Mouse (Mus musculus): ENCODE measurements around the gene Fbxw2. TPM values are rescaled to one million over a fixed set of nuclear protein-coding genes. Genes with fewer than 3 reads are reported as not detected.
"Not testable (repeated sequence)": the region's sequence is repeated elsewhere in the genome, so short reads cannot be mapped to it uniquely, and the experiment has no call there.

Fbxw2 gene
- total and polyA plus RNA-seq, 2 experiments from 2014 or later, result 122 to 124 TPM

DNA sequence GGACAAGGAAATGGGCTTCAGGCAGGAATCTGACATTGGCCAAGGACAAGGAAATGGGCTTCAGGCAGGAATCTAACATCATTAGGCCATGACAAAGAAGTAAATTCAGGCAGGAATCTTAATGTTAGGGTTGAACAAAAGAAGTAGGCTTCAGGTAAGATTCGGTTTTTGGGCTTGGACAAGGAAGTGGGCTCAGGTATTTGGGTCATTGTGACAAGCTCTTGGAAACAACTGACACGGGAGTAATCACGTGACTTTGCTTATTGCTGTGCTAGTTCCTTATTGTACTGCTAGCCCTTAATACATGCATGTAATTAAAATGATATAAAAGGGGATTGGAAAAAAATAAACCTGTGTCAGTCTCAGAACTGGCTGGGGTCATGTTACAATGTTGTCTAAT is 9.6 kb upstream of the Fbxw2 start:
- H3K36me3 ChIP-seq (ENCODE audit: insufficient read depth, low read length), result no peaks in the 10 kb centered on the region
- 80% methylated on average over 3 of the region's 3 CpGs for WGBS
- no peak overlapping the region for H3K9ac ChIP-seq (replicated peaks; ENCODE audit: low read length, poor library complexity, severe bottlenecking)
- ATAC-seq (ENCODE audit: low FRiP score) (no peak), DNase-seq (ENCODE audit: low spot score) (no peak)
- H3K4me3 ChIP-seq (ENCODE audit: low read depth, low read length), result no peak overlapping the region
- no peak for TF ChIP-seq CTCF (IDR thresholded peaks at IDR 0.05)
- H3K9me3 ChIP-seq (ENCODE audit: low read length), result no peaks in the 10 kb centered on the region
- no peak overlapping the region for H3K27ac ChIP-seq (ENCODE audit: low read depth, low read length)
- no peaks in the 10 kb centered on the region for H3K27me3 ChIP-seq (ENCODE audit: insufficient read depth, low read length)
- H3K4me2 ChIP-seq (ENCODE audit: low read depth, low read length, poor library complexity, severe bottlenecking), result no peak overlapping the region
- H3K4me1 ChIP-seq (ENCODE audit: insufficient read depth, low read length), result no peaks in the 10 kb centered on the region

DNA sequence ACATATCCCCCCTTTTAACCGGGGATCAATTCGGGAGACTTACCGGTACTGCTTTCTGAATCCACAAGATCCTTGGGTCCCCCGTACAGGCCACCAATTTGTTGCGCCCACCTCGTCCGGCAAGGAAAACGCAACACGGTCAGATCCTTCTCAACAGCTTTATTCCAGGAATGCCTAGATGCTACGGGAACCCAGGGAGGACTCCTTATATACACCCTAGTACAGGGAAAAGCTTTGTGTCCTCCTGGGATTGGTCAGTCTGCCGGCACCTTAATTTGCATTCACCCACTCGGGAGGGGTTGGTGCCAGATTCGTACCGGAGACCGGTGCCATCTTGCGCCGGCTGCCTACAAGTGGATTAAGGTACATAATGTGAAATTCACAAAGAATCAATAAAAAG is 7.5 kb upstream of the Fbxw2 start:
- TF ChIP-seq CTCF (IDR thresholded peaks at IDR 0.05), result no peak
- Histone ChIP-seq H3K9me3 (ENCODE audit: low read length) (no peaks in the 10 kb centered on the region; the same call in 1 of the 2 replicates), H3K27ac (ENCODE audit: low read depth, low read length) (no peak overlapping the region), H3K36me3 (ENCODE audit: insufficient read depth, low read length) (no peaks in the 10 kb centered on the region), H3K4me1 (ENCODE audit: insufficient read depth, low read length) (no peaks in the 10 kb centered on the region), H3K4me2 (ENCODE audit: low read depth, low read length, poor library complexity, severe bottlenecking) (no peak overlapping the region), H3K9ac (replicated peaks; ENCODE audit: low read length, poor library complexity, severe bottlenecking) (no peak overlapping the region), H3K4me3 (ENCODE audit: low read depth, low read length) (no peak overlapping the region), H3K27me3 (ENCODE audit: insufficient read depth, low read length) (no peaks in the 10 kb centered on the region)
- no peak for DNase-seq (ENCODE audit: low spot score)
- ATAC-seq (ENCODE audit: low FRiP score), result no peak
- WGBS, result 92% methylated on average over 17 of the region's 17 CpGs

DNA sequence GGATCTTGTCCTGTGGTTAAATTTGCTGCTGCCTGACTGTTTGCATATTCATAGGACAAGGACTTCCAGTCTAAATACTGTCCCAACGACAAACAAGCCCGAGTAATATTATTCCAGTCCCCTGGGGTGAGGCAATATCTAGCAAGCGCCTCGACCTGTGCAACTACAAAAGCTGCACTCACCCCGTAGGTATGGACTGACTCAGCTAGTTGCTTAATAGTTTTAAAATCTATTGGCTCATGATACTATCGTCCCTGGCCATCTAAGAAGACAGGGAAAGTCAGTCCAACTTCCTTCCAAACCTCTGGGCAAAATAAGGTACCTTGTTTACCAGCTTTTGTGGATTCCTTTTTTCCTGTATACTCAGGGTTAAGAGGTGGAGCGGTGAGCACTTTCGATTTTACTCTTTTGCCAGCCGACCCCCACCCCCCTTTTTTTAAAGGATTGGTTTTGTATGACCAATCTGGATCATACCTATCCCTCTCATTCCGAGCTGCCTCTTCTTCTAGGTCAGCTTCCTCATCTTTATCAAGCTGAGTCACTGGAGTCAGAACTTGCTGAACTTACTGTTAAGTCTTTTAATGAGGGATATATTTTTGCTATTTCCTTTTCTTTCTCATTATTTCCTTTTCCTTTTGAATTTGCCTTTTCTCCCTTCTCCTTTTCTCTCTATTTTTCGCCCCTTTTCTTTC is 6.8 kb upstream of the Fbxw2 start, which contains the start of gene Gm34653:
Gm34653 (plus strand) TSS at position 242 of the 692 bp plus-strand sequence.
- ATAC-seq (ENCODE audit: low FRiP score); H3K27ac ChIP-seq (ENCODE audit: low read depth, low read length); H3K4me3 ChIP-seq (ENCODE audit: low read depth, low read length); H3K36me3 ChIP-seq (ENCODE audit: insufficient read depth, low read length); H3K9ac ChIP-seq (replicated peaks; ENCODE audit: low read length, poor library complexity, severe bottlenecking); DNase-seq (ENCODE audit: low spot score); H3K9me3 ChIP-seq (ENCODE audit: low read length); H3K4me2 ChIP-seq (ENCODE audit: low read depth, low read length, poor library complexity, severe bottlenecking); H3K27me3 ChIP-seq (ENCODE audit: insufficient read depth, low read length); H3K4me1 ChIP-seq (ENCODE audit: insufficient read depth, low read length): not testable (repeated sequence)
- WGBS, result 70% methylated on average over 11 of the region's 11 CpGs

DNA sequence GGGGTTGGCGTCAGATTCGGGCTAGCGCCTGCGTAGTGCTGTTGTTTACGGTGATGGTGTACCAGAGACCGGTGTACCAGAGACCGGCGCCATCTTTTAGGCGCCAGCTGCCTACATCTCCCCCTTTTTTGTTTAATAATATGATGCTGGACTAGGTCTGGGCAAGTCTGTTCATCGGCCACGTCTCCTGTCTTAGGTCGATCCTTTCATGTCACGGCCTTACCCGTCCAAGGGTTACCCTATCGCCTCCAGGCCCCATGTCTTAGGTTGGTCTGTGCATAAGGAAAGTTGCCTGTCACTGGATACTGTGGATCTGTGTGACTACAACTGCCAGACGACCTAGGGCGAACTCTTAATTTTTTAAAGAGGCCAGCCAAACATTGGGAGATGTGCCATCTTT is 4.0 kb upstream of the Fbxw2 start:
- not testable (repeated sequence) for H3K27me3 ChIP-seq (ENCODE audit: insufficient read depth, low read length); H3K27ac ChIP-seq (ENCODE audit: low read depth, low read length); H3K36me3 ChIP-seq (ENCODE audit: insufficient read depth, low read length); DNase-seq (ENCODE audit: low spot score); ATAC-seq (ENCODE audit: low FRiP score); H3K9me3 ChIP-seq (ENCODE audit: low read length); H3K4me2 ChIP-seq (ENCODE audit: low read depth, low read length, poor library complexity, severe bottlenecking); H3K4me1 ChIP-seq (ENCODE audit: insufficient read depth, low read length); H3K9ac ChIP-seq (replicated peaks; ENCODE audit: low read length, poor library complexity, severe bottlenecking); H3K4me3 ChIP-seq (ENCODE audit: low read depth, low read length)
- WGBS, result 93% methylated on average over 17 of the region's 17 CpGs

GRCm38 (mm10) chr2:34828026-34828425 is 1.9 kb upstream of the Fbxw2 start:
- H3K4me3 ChIP-seq (ENCODE audit: low read depth, low read length), result no peak overlapping the region
- DNase-seq (ENCODE audit: low spot score) (no peak), ATAC-seq (ENCODE audit: low FRiP score) (no peak)
- WGBS, result 96% methylated on average over 1 of the region's 1 CpGs
- H3K9ac ChIP-seq (replicated peaks; ENCODE audit: low read length, poor library complexity, severe bottlenecking), result no peak overlapping the region
- no peaks in the 10 kb centered on the region; the same call in 1 of the 2 replicates for H3K9me3 ChIP-seq (ENCODE audit: low read length)
- H3K27ac ChIP-seq (ENCODE audit: low read depth, low read length), result no peak overlapping the region
- H3K27me3 ChIP-seq (ENCODE audit: insufficient read depth, low read length), result no peaks in the 10 kb centered on the region
- H3K36me3 ChIP-seq (ENCODE audit: insufficient read depth, low read length), result no peaks in the 10 kb centered on the region
- H3K4me1 ChIP-seq (ENCODE audit: insufficient read depth, low read length), result 0 out of 2 replicates have a peak, but pooled peaks cover 8% of the 10 kb centered on the region
- H3K4me2 ChIP-seq (ENCODE audit: low read depth, low read length, poor library complexity, severe bottlenecking), result no peak overlapping the region
- TF ChIP-seq CTCF (IDR thresholded peaks at IDR 0.05), result no peak

- 0 out of 2 replicates have a peak, but pooled peaks cover 8% of the 10 kb centered on the region for H3K4me1 ChIP-seq (ENCODE audit: insufficient read depth, low read length)
- H3K27ac ChIP-seq (ENCODE audit: low read depth, low read length), result no peak overlapping the region
- peaks cover 2% of the 10 kb centered on the region; the same call in 1 of the 2 replicates for H3K36me3 ChIP-seq (ENCODE audit: insufficient read depth, low read length)
- TF ChIP-seq CTCF (IDR thresholded peaks at IDR 0.05), result no peak
- H3K9ac ChIP-seq (replicated peaks; ENCODE audit: low read length, poor library complexity, severe bottlenecking), result no peak overlapping the region
- DNase-seq (ENCODE audit: low spot score) (no peak), ATAC-seq (ENCODE audit: low FRiP score) (no peak)
- H3K4me3 ChIP-seq (ENCODE audit: low read depth, low read length), result no peak overlapping the region
- no peaks in the 10 kb centered on the region for H3K27me3 ChIP-seq (ENCODE audit: insufficient read depth, low read length)
- no peaks in the 10 kb centered on the region; the same call in 1 of the 2 replicates for H3K9me3 ChIP-seq (ENCODE audit: low read length)
- no peak overlapping the region for H3K4me2 ChIP-seq (ENCODE audit: low read depth, low read length, poor library complexity, severe bottlenecking)
- WGBS, result 90% methylated on average over 4 of the region's 4 CpGs
These were observed 1.5 kb upstream of the Fbxw2 start for GRCm38 (mm10) chr2:34827591-34827990.
